Mouse (Mus musculus) cerebellum, adult (tissue): ENCODE measurements around the gene Nup210l.
"Not testable (repeated sequence)": the region's sequence is repeated elsewhere in the genome, so short reads cannot be mapped to it uniquely, and the experiment has no call there.

Experiments used
- ATAC-seq: cut with Nextera tagmentation; 2 replicates; pipeline ENCODE4 v1.9.2; 2017; ENCODE audit warnings: mild to moderate bottlenecking, moderate library complexity, mixed read lengths; ENCODE audit not compliant: insufficient number of reproducible peaks, low FRiP score, low TSS enrichment

Gene Nup210l

GRCm38 (mm10) chr3:90090892-90091291, 13.0 kb upstream of the Nup210l start:
- ATAC-seq = no peak

GRCm38 (mm10) chr3:90094453-90094852, 9.5 kb upstream of the Nup210l start:
- no peak for ATAC-seq

GRCm38 (mm10) chr3:90097928-90098327, 6.0 kb upstream of the Nup210l start:
- ATAC-seq = no peak

GRCm38 (mm10) chr3:90101010-90101409, 2.9 kb upstream of the Nup210l start:
- ATAC-seq = no peak

- no peak for ATAC-seq
Observed at GRCm38 (mm10) chr3:90101673-90102072, 2.3 kb upstream of the Nup210l start.

GRCm38 (mm10) chr3:90102239-90102638, 1.7 kb upstream of the Nup210l start:
- ATAC-seq = no peak

- no peak for ATAC-seq
Observed at GRCm38 (mm10) chr3:90103176-90103575, 756 bp upstream of the Nup210l start.

- no peak for ATAC-seq
Observed at GRCm38 (mm10) chr3:90111706-90112105, 7.8 kb downstream of the Nup210l start.

GRCm38 (mm10) chr3:90114342-90114741, 10.4 kb downstream of the Nup210l start:
- ATAC-seq = no peak

GRCm38 (mm10) chr3:90115526-90115925, 11.6 kb downstream of the Nup210l start:
- no peak for ATAC-seq

- ATAC-seq = no peak
Observed at GRCm38 (mm10) chr3:90118132-90118790, 14.3 kb downstream of the Nup210l start.

GRCm38 (mm10) chr3:90122036-90122435, 18.1 kb downstream of the Nup210l start:
- not testable (repeated sequence) for ATAC-seq

GRCm38 (mm10) chr3:90125710-90126109, 21.8 kb downstream of the Nup210l start:
- no peak for ATAC-seq

GRCm38 (mm10) chr3:90127881-90128280, 23.9 kb downstream of the Nup210l start:
- ATAC-seq = no peak

GRCm38 (mm10) chr3:90132745-90133144, 28.8 kb downstream of the Nup210l start:
- no peak for ATAC-seq

- no peak for ATAC-seq
Observed at GRCm38 (mm10) chr3:90133331-90133730, 29.4 kb downstream of the Nup210l start.

GRCm38 (mm10) chr3:90134483-90134882, 30.6 kb downstream of the Nup210l start:
- no peak for ATAC-seq

GRCm38 (mm10) chr3:90134993-90135392, 31.1 kb downstream of the Nup210l start:
- no peak for ATAC-seq

- ATAC-seq = no peak
Observed at GRCm38 (mm10) chr3:90136660-90137059, 32.7 kb downstream of the Nup210l start.

GRCm38 (mm10) chr3:90137606-90138005, 33.7 kb downstream of the Nup210l start:
- ATAC-seq = no peak

GRCm38 (mm10) chr3:90139962-90140361, 36.0 kb downstream of the Nup210l start:
- no peak for ATAC-seq

GRCm38 (mm10) chr3:90145461-90145860, 41.5 kb downstream of the Nup210l start:
- no peak for ATAC-seq

- no peak for ATAC-seq
Observed at GRCm38 (mm10) chr3:90146651-90147050, 42.7 kb downstream of the Nup210l start.
